In the genomic region with DNA sequence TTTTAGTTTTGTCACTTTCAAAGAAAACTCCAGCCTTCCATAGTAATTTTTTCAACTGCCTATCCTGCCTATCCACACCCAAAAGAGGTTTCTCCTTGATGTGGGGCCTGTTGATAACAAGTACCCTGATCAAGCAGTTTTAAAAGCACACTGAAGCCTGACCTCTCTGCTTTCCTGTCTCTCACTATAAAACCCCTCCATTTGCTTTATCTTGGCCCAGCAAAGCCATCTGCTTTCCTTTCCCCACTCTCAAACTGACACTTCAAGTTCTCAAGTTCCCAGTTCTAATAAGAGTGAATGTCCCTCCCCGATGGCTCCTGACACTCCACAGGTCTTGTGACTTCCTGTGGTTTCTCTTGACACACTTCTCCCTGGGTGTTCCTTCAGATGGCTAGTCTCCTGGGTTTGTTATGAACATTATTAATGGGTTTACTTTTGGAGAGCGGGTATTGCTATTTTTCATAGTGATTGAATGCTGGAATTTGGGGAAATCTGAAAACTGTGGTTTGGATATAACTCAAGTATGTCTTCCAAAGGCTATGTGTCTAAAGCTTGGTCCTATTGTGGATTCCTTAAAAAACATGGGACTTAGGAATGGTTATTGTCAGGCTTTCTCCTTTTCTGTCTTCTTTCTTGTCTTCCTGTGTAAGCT, we compare ENCODE assay signal across 11 mouse cellular contexts.
DNase-seq lines count a peak whose midpoint lies in the region; ATAC-seq and TF ChIP-seq lines count a peak whose summit lies in the region.
"Had no signal": no experiment of that assay in that cellular context is flagged by ENCODE, and none has a peak within 500 bp of the region (broad histone marks: within the 10 kb centered on the region; RNA-seq: fewer than 3 reads in every experiment).

No protein-coding gene starts in this region.

- H3K9ac ChIP-seq in intestine, embryonic 15.5 days, result no peak overlapping the region
- no peak overlapping the region for H3K9ac ChIP-seq in intestine, embryonic 16.5 days (ENCODE audit: low read depth, low read length)
- peak overlapping the region; percentile 11; the same call in 1 of the 2 replicates for H3K9ac ChIP-seq in liver, embryonic 13.5 days
- H3K9ac ChIP-seq in stomach, embryonic 16.5 days (ENCODE audit: low read length), result no peak overlapping the region
- H3K9ac ChIP-seq in midbrain, embryonic 11.5 days (ENCODE audit: low read length), result no peak overlapping the region
- H3K9ac ChIP-seq in intestine, postnatal 0 days (ENCODE audit: low read depth, low read length), result no peak overlapping the region
- H3K9ac ChIP-seq: forebrain, embryonic 12.5 days; midbrain, embryonic 12.5 days had no signal

- DNase-seq in c-Kit-positive CD71-positive TER-119-positive erythroid progenitor cells, embryonic 14.5 days (ENCODE audit: low spot score), result peak; percentile 60
- DNase-seq in liver, embryonic 13.5 days, result peak; percentile 54
- no peak for DNase-seq in midbrain, embryonic 11.5 days (ENCODE audit: low spot score, missing footprints)
- no peak for DNase-seq in yolk sac, embryonic 10.5 days (ENCODE audit: low spot score)
- DNase-seq: heart, postnatal 36 days had no signal

- no peak overlapping the region for H3K4me2 ChIP-seq in intestine, embryonic 15.5 days (replicated peaks)
- no peak overlapping the region for H3K4me2 ChIP-seq in intestine, embryonic 16.5 days (ENCODE audit: low read depth, low read length)
- H3K4me2 ChIP-seq in liver, embryonic 13.5 days, result peak overlapping the region; percentile 6; the same call in 1 of the 2 replicates
- no peak overlapping the region for H3K4me2 ChIP-seq in stomach, embryonic 16.5 days (ENCODE audit: low read depth, low read length)
- H3K4me2 ChIP-seq in midbrain, embryonic 11.5 days, result no peak overlapping the region
- no peak overlapping the region for H3K4me2 ChIP-seq in intestine, postnatal 0 days (replicated peaks; ENCODE audit: low read depth)
- H3K4me2 ChIP-seq: forebrain, embryonic 12.5 days; midbrain, embryonic 12.5 days had no signal

- no peaks in the 10 kb centered on the region for H3K9me3 ChIP-seq in intestine, embryonic 15.5 days
- H3K9me3 ChIP-seq in intestine, embryonic 16.5 days (ENCODE audit: control insufficient read depth, low read length), result no peaks in the 10 kb centered on the region
- H3K9me3 ChIP-seq in liver, embryonic 13.5 days (replicated peaks), result no peaks in the 10 kb centered on the region
- H3K9me3 ChIP-seq in stomach, embryonic 16.5 days (replicated peaks; ENCODE audit: control insufficient read depth, low read length), result no peaks in the 10 kb centered on the region
- H3K9me3 ChIP-seq in midbrain, embryonic 11.5 days (ENCODE audit: control insufficient read depth, low read length), result no peaks in the 10 kb centered on the region
- H3K9me3 ChIP-seq in intestine, postnatal 0 days (ENCODE audit: control insufficient read depth), result no peaks in the 10 kb centered on the region
- H3K9me3 ChIP-seq: forebrain, embryonic 12.5 days; midbrain, embryonic 12.5 days had no signal

- H3K36me3 ChIP-seq in intestine, embryonic 15.5 days, result no peaks in the 10 kb centered on the region
- no peaks in the 10 kb centered on the region for H3K36me3 ChIP-seq in intestine, embryonic 16.5 days (ENCODE audit: control insufficient read depth, insufficient read depth, low read length)
- no peaks in the 10 kb centered on the region for H3K36me3 ChIP-seq in liver, embryonic 13.5 days
- no peaks in the 10 kb centered on the region for H3K36me3 ChIP-seq in stomach, embryonic 16.5 days (ENCODE audit: control insufficient read depth, insufficient read depth, low read length)
- no peaks in the 10 kb centered on the region for H3K36me3 ChIP-seq in midbrain, embryonic 11.5 days (ENCODE audit: control insufficient read depth, insufficient read depth, low read length)
- H3K36me3 ChIP-seq in intestine, postnatal 0 days (ENCODE audit: control insufficient read depth, insufficient read depth), result no peaks in the 10 kb centered on the region
- H3K36me3 ChIP-seq: forebrain, embryonic 12.5 days; midbrain, embryonic 12.5 days had no signal

- H3K27me3 ChIP-seq in intestine, embryonic 15.5 days (replicated peaks), result no peaks in the 10 kb centered on the region
- no peaks in the 10 kb centered on the region for H3K27me3 ChIP-seq in intestine, embryonic 16.5 days (replicated peaks; ENCODE audit: control insufficient read depth, insufficient read depth, low read length)
- H3K27me3 ChIP-seq in liver, embryonic 13.5 days, result no peaks in the 10 kb centered on the region
- H3K27me3 ChIP-seq in stomach, embryonic 16.5 days (ENCODE audit: control insufficient read depth, insufficient read depth, low read length), result no peaks in the 10 kb centered on the region
- no peaks in the 10 kb centered on the region for H3K27me3 ChIP-seq in midbrain, embryonic 11.5 days (ENCODE audit: control insufficient read depth, insufficient read depth, low read length)
- H3K27me3 ChIP-seq in intestine, postnatal 0 days (replicated peaks; ENCODE audit: control insufficient read depth, insufficient read depth, low read length), result no peaks in the 10 kb centered on the region

- 37% methylated on average over 2 of the region's 2 CpGs for WGBS in intestine, embryonic 15.5 days
- WGBS in intestine, embryonic 16.5 days, result 46% methylated on average over 2 of the region's 2 CpGs
- 14% methylated on average over 2 of the region's 2 CpGs for WGBS in liver, embryonic 13.5 days (ENCODE audit: insufficient replicate concordance)
- WGBS in stomach, embryonic 16.5 days, result 26% methylated on average over 2 of the region's 2 CpGs
- 87% methylated on average over 2 of the region's 2 CpGs for WGBS in midbrain, embryonic 11.5 days
- WGBS in intestine, postnatal 0 days, result 61% methylated on average over 2 of the region's 2 CpGs

- TF ChIP-seq CTCF in intestine, postnatal 0 days (IDR thresholded peaks at IDR 0.05; ENCODE audit: low read depth), result no peak

- H3K4me1 ChIP-seq in intestine, embryonic 15.5 days (replicated peaks), result no peaks in the 10 kb centered on the region; the same call in 1 of the 2 replicates
- no peaks in the 10 kb centered on the region; the same call in 1 of the 2 replicates for H3K4me1 ChIP-seq in intestine, embryonic 16.5 days (ENCODE audit: control insufficient read depth, insufficient read depth, low read length)
- H3K4me1 ChIP-seq in liver, embryonic 13.5 days (replicated peaks), result peaks cover 41% of the 10 kb centered on the region
- H3K4me1 ChIP-seq in stomach, embryonic 16.5 days (ENCODE audit: control insufficient read depth, insufficient read depth, low read length), result no peaks in the 10 kb centered on the region
- H3K4me1 ChIP-seq in midbrain, embryonic 11.5 days (ENCODE audit: control insufficient read depth, insufficient read depth, low read length), result no peaks in the 10 kb centered on the region
- H3K4me1 ChIP-seq in intestine, postnatal 0 days (replicated peaks; ENCODE audit: control insufficient read depth, insufficient read depth, low read length), result no peaks in the 10 kb centered on the region
- H3K4me1 ChIP-seq: forebrain, embryonic 12.5 days; midbrain, embryonic 12.5 days had no signal

- no peak overlapping the region for H3K27ac ChIP-seq in intestine, embryonic 15.5 days
- no peak overlapping the region for H3K27ac ChIP-seq in intestine, embryonic 16.5 days (ENCODE audit: low read length)
- H3K27ac ChIP-seq in liver, embryonic 13.5 days, result peak overlapping the region; percentile 85
- no peak overlapping the region for H3K27ac ChIP-seq in stomach, embryonic 16.5 days (ENCODE audit: low read length)
- no peak overlapping the region for H3K27ac ChIP-seq in midbrain, embryonic 11.5 days (ENCODE audit: low read depth, low read length)
- no peak overlapping the region for H3K27ac ChIP-seq in intestine, postnatal 0 days (ENCODE audit: low read depth, low read length)
- H3K27ac ChIP-seq: forebrain, embryonic 12.5 days; midbrain, embryonic 12.5 days had no signal

- ATAC-seq in intestine, embryonic 15.5 days, result peak; percentile 45
- no peak; the same call in 1 of the 2 replicates for ATAC-seq in intestine, embryonic 16.5 days
- ATAC-seq in liver, embryonic 13.5 days (ENCODE audit: low read depth), result peak; percentile 90
- ATAC-seq in stomach, embryonic 16.5 days (ENCODE audit: insufficient read depth, low FRiP score), result peak; percentile 47; the same call in 1 of the 2 replicates
- ATAC-seq in midbrain, embryonic 11.5 days (ENCODE audit: low FRiP score), result no peak
- no peak for ATAC-seq in intestine, postnatal 0 days

- no peak overlapping the region for H3K4me3 ChIP-seq in intestine, embryonic 15.5 days (replicated peaks)
- H3K4me3 ChIP-seq in intestine, embryonic 16.5 days (ENCODE audit: low read length), result no peak overlapping the region
- no peak overlapping the region for H3K4me3 ChIP-seq in liver, embryonic 13.5 days (replicated peaks)
- no peak overlapping the region for H3K4me3 ChIP-seq in stomach, embryonic 16.5 days (replicated peaks; ENCODE audit: low read length)
- no peak overlapping the region for H3K4me3 ChIP-seq in midbrain, embryonic 11.5 days (ENCODE audit: low read depth, low read length)
- no peak overlapping the region for H3K4me3 ChIP-seq in intestine, postnatal 0 days (ENCODE audit: low read depth, low read length)
- H3K4me3 ChIP-seq: forebrain, embryonic 12.5 days; midbrain, embryonic 12.5 days had no signal

Comparison
In these comparisons a context has a peak if more than half of its experiments do, and no peak if none do; other contexts are left out.
1. ATAC-seq: peak in intestine, embryonic 15.5 days (single experiment), liver, embryonic 13.5 days (single experiment) and stomach, embryonic 16.5 days (single experiment); none in intestine, embryonic 16.5 days (single experiment), midbrain, embryonic 11.5 days (single experiment) and intestine, postnatal 0 days (single experiment).
2. DNase-seq: peak in c-Kit-positive CD71-positive TER-119-positive erythroid progenitor cells, embryonic 14.5 days (single experiment) and liver, embryonic 13.5 days (single experiment); none in midbrain, embryonic 11.5 days (single experiment) and yolk sac, embryonic 10.5 days (single experiment).